Mouse (Mus musculus) brain, adult 2 months (tissue): Measurements from ENCODE around the gene Golim4.
"Not testable (repeated sequence)": the region's sequence is repeated elsewhere in the genome, so short reads cannot be mapped to it uniquely, and the experiment has no call there.

Experiments
- DNase-seq: peaks from one replicate; pipeline ENCODE4 v3.0.0; 2011; ENCODE audit warnings: low read depth, low spot score

Golim4 gene

GRCm38 (mm10) chr3:75956551-75957302, at the start of gene Golim4:
TSS of gene Golim4 (minus strand) at chr3:75956949.
- peak; percentile 97 for DNase-seq

GRCm38 (mm10) chr3:76005621-76006020, 48.9 kb upstream of the Golim4 start:
- no peak for DNase-seq

- peak; percentile 90 for DNase-seq
These were observed 44.4 kb upstream of the Golim4 start for GRCm38 (mm10) chr3:76001156-76001555.

GRCm38 (mm10) chr3:76000481-76000880, 43.7 kb upstream of the Golim4 start:
- no peak for DNase-seq

GRCm38 (mm10) chr3:75981031-75981750, 24.4 kb upstream of the Golim4 start:
- not testable (repeated sequence) for DNase-seq

- DNase-seq, result not testable (repeated sequence)
These were observed 6.3 kb upstream of the Golim4 start for GRCm38 (mm10) chr3:75962784-75963772.

GRCm38 (mm10) chr3:75955661-75956491, 873 bp downstream of the Golim4 start:
- peak; percentile 67 for DNase-seq

GRCm38 (mm10) chr3:75954185-75954584, 2.6 kb downstream of the Golim4 start:
- no peak for DNase-seq

- DNase-seq, result no peak
These were observed 4.3 kb downstream of the Golim4 start for GRCm38 (mm10) chr3:75952328-75953060.

- no peak for DNase-seq
These were observed 5.9 kb downstream of the Golim4 start for GRCm38 (mm10) chr3:75950897-75951296.

GRCm38 (mm10) chr3:75949358-75949757, 7.4 kb downstream of the Golim4 start:
- no peak for DNase-seq

- DNase-seq, result no peak
These were observed 8.1 kb downstream of the Golim4 start for GRCm38 (mm10) chr3:75948541-75949095.

- no peak for DNase-seq
These were observed 8.7 kb downstream of the Golim4 start for GRCm38 (mm10) chr3:75948003-75948402.

- peak; percentile 91 for DNase-seq
These were observed 14.3 kb downstream of the Golim4 start for GRCm38 (mm10) chr3:75942303-75943060.

- DNase-seq, result no peak
These were observed 14.9 kb downstream of the Golim4 start for GRCm38 (mm10) chr3:75941864-75942263.

GRCm38 (mm10) chr3:75936152-75936551, 20.6 kb downstream of the Golim4 start:
- DNase-seq, result no peak

- DNase-seq, result no peak
These were observed 26.0 kb downstream of the Golim4 start for GRCm38 (mm10) chr3:75930659-75931225.

- peak; percentile 56 for DNase-seq
These were observed 26.7 kb downstream of the Golim4 start for GRCm38 (mm10) chr3:75929926-75930548.
